Mouse (Mus musculus) heart, postnatal 0 days (tissue): ENCODE results near the gene Numa1. TPM values are rescaled to one million over a fixed set of nuclear protein-coding genes. Genes with fewer than 3 reads are reported as not detected.

ENCODE experiments used
- ATAC-seq: fragments of 200-750 bp; cut with Nextera tagmentation; 2 replicates; pipeline ENCODE4 v1.8.0; 2017; ENCODE audit warnings: low read depth, moderate number of reproducible peaks, moderate library complexity; ENCODE audit not compliant: insufficient read depth
- DNase-seq: peaks from one replicate; pipeline ENCODE4 v3.0.0-alpha.2; 2016; ENCODE audit warnings: low spot score
- H3K27ac ChIP-seq: fragments of 300-500 bp; sonication (generic); 2 replicates; pipeline ENCODE4 v1.5.1; 2014; ENCODE audit warnings: low read depth, mild to moderate bottlenecking
- H3K27me3 ChIP-seq: fragments of 300-500 bp; sonication (generic); 2 replicates; pipeline ENCODE4 v1.6.1; 2014; ENCODE audit warnings: low read length, mixed read lengths; ENCODE audit not compliant: control insufficient read depth, insufficient read depth
- H3K36me3 ChIP-seq: fragments of 300-500 bp; sonication (generic); replicated peaks from 2 replicates; pipeline ENCODE4 v1.6.1; 2014; ENCODE audit warnings: low read length, mixed read lengths; ENCODE audit not compliant: control insufficient read depth, insufficient read depth
- H3K4me1 ChIP-seq: fragments of 300-500 bp; sonication (generic); 2 replicates; pipeline ENCODE4 v1.6.1; 2014; ENCODE audit warnings: antibody characterized with exemption; ENCODE audit not compliant: control insufficient read depth, insufficient read depth
- H3K4me2 ChIP-seq: fragments of 300-500 bp; sonication (generic); 2 replicates; pipeline ENCODE4 v1.6.1; 2014; ENCODE audit warnings: low read depth, mild to moderate bottlenecking, low read length, moderate library complexity
- H3K4me3 ChIP-seq: fragments of 300-500 bp; sonication (generic); 2 replicates; pipeline ENCODE4 v1.5.1; 2014; ENCODE audit warnings: low read depth, low read length
- H3K9ac ChIP-seq: fragments of 300-500 bp; sonication (generic); replicated peaks from 2 replicates; pipeline ENCODE4 v1.6.1; 2014; ENCODE audit warnings: low read depth, low read length, mixed read lengths
- H3K9me3 ChIP-seq: fragments of 300-500 bp; sonication (generic); replicated peaks from 2 replicates; pipeline ENCODE4 v1.6.1; 2016; ENCODE audit warnings: low read length; ENCODE audit not compliant: control insufficient read depth
- CTCF ChIP-seq: IDR thresholded peaks from 2 replicates; pipeline ENCODE4 v1.5.1; 2016; ENCODE audit warnings: antibody characterized with exemption, control low read depth, low read depth
- EP300 ChIP-seq: IDR thresholded peaks from 2 replicates; pipeline ENCODE4 v1.6.1; 2016; ENCODE audit warnings: antibody characterized with exemption, low read depth
- WGBS: fragments of 180-500 bp; shearing (Covaris S2); extraction: QIAGEN DNeasy Blood & Tissue Kit; methylation state at CpG from one replicate; pipeline ENCODE4 v1.1.7; 2014; 5-methylcytosine and 5-hydroxymethylcytosine counted together
- polyA plus RNA-seq: library from polyadenylated mRNA; unstranded; fragments of >200 nt; fragmentation: Nextera tagmentation; extraction: Ambion mirVana; gene quantifications from 2 replicates; pipeline ENCODE4 v1.2.1, GENCODE M21; 2015
- total RNA-seq: library from RNA; depleted of rRNA; stranded (reverse); fragments of >200 nt; gene quantifications from 2 replicates; pipeline ENCODE4 v1.2.3, GENCODE M21; 2014; ENCODE audit warnings: low replicate concordance; rRNA removed

Gene Numa1
- total RNA-seq (75.3 and 77.0 TPM in 2 replicates), polyA plus RNA-seq (23.3 and 23.4 TPM in 2 replicates)

DNA sequence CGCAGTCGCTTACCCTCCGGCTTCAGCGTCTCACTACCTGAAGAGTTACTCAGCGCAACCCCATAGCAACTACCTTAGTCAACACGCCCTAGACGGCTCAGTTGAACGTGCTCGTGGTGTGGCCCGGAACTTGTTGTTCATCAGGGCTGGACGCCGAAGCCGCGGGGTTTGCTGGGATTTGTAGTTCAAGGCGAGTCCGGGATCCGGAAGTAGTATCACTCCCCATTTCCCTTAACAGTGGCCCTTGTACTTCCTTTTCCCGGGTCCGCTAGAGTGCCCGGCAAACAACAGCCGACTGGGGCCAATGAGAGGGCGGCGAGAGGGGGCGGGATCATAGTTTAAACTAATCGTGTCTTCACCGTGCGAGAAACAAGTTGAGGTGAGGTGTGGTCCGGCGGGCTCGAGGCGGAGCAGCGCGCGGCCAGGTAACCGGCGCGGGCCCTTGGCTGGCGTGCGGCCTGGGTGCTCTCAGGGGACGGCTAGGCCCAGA lies at the start of gene Numa1, which contains the start of gene Lrrc51:
TSS of gene Numa1 (plus strand) at position 361 of the 490 bp plus-strand sequence.
TSS of gene Lrrc51 (minus strand) at position 145 of the 490 bp plus-strand sequence.
- peak; percentile 99 for ATAC-seq
- peak; percentile 97 for DNase-seq
- 0% methylated on average over 39 of the region's 40 CpGs for WGBS
- peaks cover 15% of the 10 kb centered on the region for H3K4me1 ChIP-seq
- no peaks in the 10 kb centered on the region for H3K9me3 ChIP-seq
- H3K27ac ChIP-seq: peak within 1 kb of the TSS; percentile 67
- H3K9ac ChIP-seq: peak within 1 kb of the TSS; percentile 57
- no peaks in the 10 kb centered on the region for H3K36me3 ChIP-seq
- no peaks in the 10 kb centered on the region for H3K27me3 ChIP-seq
- H3K4me3 ChIP-seq: peak within 1 kb of the TSS; percentile 65
- peak within 1 kb of the TSS; percentile 93 for H3K4me2 ChIP-seq
- TF ChIP-seq CTCF: no peak
- TF ChIP-seq EP300: peak; percentile 50; the same call in 1 of the 2 replicates

DNA sequence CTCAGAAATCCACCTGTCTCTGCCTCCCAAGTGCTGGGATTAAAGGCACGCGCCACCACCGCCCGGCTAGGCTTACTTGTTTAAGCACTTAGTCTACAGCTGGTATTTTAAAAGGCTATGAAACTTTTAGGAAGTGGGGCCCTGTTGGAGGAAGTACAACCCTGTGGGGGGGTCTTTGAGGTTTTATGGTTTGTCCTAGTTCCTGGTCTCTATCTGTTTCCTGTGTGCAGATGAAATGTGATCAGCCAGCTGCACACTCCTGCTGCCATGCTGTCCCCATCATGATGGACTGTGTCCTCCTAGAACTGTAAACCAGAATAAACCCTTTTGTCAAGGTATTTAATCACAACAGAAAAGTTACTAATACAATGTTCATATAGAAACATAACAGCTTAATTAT lies 49.8 kb upstream of the Numa1 start:
- DNase-seq (no peak), ATAC-seq (no peak)
- Histone ChIP-seq H3K4me2 (no peak overlapping the region), H3K36me3 (no peaks in the 10 kb centered on the region), H3K9me3 (no peaks in the 10 kb centered on the region; the same call in 1 of the 2 replicates), H3K9ac (no peak overlapping the region), H3K4me1 (no peaks in the 10 kb centered on the region), H3K27ac (no peak overlapping the region), H3K27me3 (no peaks in the 10 kb centered on the region), H3K4me3 (no peak overlapping the region)
- WGBS: 91% methylated on average over 4 of the region's 4 CpGs
- no peak for TF ChIP-seq EP300
- no peak for TF ChIP-seq CTCF

- 73% methylated on average over 6 of the region's 6 CpGs for WGBS
- ATAC-seq (no peak), DNase-seq (no peak)
- no peak for TF ChIP-seq EP300
- no peak for TF ChIP-seq CTCF
- Histone ChIP-seq H3K27me3 (no peaks in the 10 kb centered on the region), H3K4me3 (no peak overlapping the region), H3K27ac (no peak overlapping the region), H3K9ac (no peak overlapping the region), H3K9me3 (no peaks in the 10 kb centered on the region; the same call in 1 of the 2 replicates), H3K36me3 (no peaks in the 10 kb centered on the region), H3K4me1 (no peaks in the 10 kb centered on the region), H3K4me2 (no peak overlapping the region)
Observed at GRCm38 (mm10) chr7:101886274-101886673, 47.6 kb upstream of the Numa1 start.

DNA sequence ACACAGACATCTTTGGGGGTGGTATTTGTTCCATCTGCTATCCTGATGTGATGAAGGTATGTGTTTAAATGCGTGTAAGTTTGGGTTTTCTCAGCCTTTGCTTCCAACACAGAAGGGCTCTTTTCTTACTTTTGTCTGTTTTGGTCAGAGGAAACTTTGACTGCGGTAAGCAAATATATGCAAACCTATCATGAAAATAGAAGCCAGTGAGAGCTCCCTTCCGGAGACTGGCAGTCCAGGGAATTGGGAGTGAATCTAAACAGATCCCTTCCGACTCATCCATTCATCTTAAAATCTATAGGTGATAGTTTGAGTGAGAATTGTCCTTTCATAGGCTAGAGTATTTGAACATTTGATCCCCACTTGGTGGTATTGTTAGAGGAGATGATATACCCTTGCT lies 45.5 kb upstream of the Numa1 start:
- Histone ChIP-seq H3K36me3 (no peaks in the 10 kb centered on the region), H3K27me3 (no peaks in the 10 kb centered on the region), H3K27ac (no peak overlapping the region), H3K9ac (no peak overlapping the region), H3K4me2 (no peak overlapping the region), H3K9me3 (no peaks in the 10 kb centered on the region; the same call in 1 of the 2 replicates), H3K4me3 (no peak overlapping the region), H3K4me1 (no peaks in the 10 kb centered on the region)
- DNase-seq (no peak), ATAC-seq (no peak)
- TF ChIP-seq EP300 (no peak), CTCF (no peak)
- 76% methylated on average over 4 of the region's 4 CpGs for WGBS

DNA sequence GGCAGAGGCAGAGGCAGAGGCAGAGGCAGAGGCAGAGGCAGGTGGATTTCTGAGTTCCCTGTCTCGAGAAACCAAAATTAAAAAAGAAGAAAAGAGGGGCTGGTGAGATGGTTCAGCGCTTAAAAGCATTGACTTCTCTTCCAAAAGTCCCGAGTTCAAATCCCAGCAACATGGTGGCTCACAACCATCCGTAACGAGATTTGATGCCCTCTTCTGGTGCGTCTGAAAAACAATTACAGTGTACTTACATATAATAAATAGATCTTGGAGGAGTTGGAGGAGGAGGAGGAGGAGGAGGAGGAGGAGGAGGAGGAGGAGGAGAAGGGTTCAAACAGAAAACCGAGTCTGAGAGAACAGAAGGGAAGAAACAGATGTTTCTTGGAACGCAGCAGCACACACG lies 38.2 kb upstream of the Numa1 start:
- no peak for ATAC-seq
- Histone ChIP-seq H3K4me2 (peak overlapping the region; percentile 54), H3K27ac (peak overlapping the region; percentile 82; the same call in 1 of the 2 replicates), H3K27me3 (no peaks in the 10 kb centered on the region), H3K36me3 (0 out of 2 replicates have a peak, but pooled peaks cover 3% of the 10 kb centered on the region), H3K9me3 (no peaks in the 10 kb centered on the region), H3K4me3 (peak overlapping the region; percentile 55), H3K9ac (peak overlapping the region; percentile 39; the same call in 1 of the 2 replicates), H3K4me1 (peaks cover 6% of the 10 kb centered on the region; the same call in 1 of the 2 replicates)
- DNase-seq: peak; percentile 16
- TF ChIP-seq CTCF: peak; percentile 13; the same call in 1 of the 2 replicates
- TF ChIP-seq EP300: no peak
- WGBS: 37% methylated on average over 9 of the region's 9 CpGs
